Mouse (Mus musculus) myocyte (in vitro differentiated cells): ENCODE measurements at regions not wholly inside any gene's neighbourhood (a gene's known extent, or its start where the extent isn't known, plus 50 kb on each side); places are given as distances from the start of the nearest gene placed in this dataset.
"Not testable (repeated sequence)": the region's sequence is repeated elsewhere in the genome, so short reads cannot be mapped to it uniquely, and the experiment has no call there.

Experiments used
- E2F4 ChIP-seq: IDR thresholded peaks from one replicate; pipeline ENCODE4 v1.6.1; 2011; ENCODE audit warnings: mild to moderate bottlenecking, control low read depth, moderate library complexity; ENCODE audit not compliant: insufficient read depth
- MAX ChIP-seq: IDR thresholded peaks from one replicate; pipeline ENCODE4 v1.6.1; 2011; ENCODE audit warnings: low read depth, mild to moderate bottlenecking, control low read depth
- MYOD1 ChIP-seq, 3 experiments: IDR thresholded peaks; one replicate each; pipeline ENCODE4 v1.6.1; 2011; ENCODE audit warnings: control low read depth in 2 of 3, low read depth in 2 of 3, mild to moderate bottlenecking in 2 of 3, moderate library complexity in 1 of 3; ENCODE audit not compliant: insufficient read length in 2 of 3, control insufficient read depth in 1 of 3
- POLR2A ChIP-seq: IDR thresholded peaks from one replicate; pipeline ENCODE4 v1.6.1; 2011; ENCODE audit warnings: low read depth, mild to moderate bottlenecking, control low read depth, moderate library complexity; ENCODE audit not compliant: insufficient read length
- POLR2AphosphoS2 ChIP-seq: IDR thresholded peaks from one replicate; pipeline ENCODE4 v1.6.1; 2011; ENCODE audit warnings: low read depth, control low read depth; ENCODE audit not compliant: insufficient read length
- TCF3 ChIP-seq: IDR thresholded peaks from one replicate; pipeline ENCODE4 v1.6.1; 2011; ENCODE audit warnings: low read depth, control low read depth; ENCODE audit not compliant: insufficient read length
- USF1 ChIP-seq: IDR thresholded peaks from one replicate; pipeline ENCODE4 v1.6.1; 2011; ENCODE audit warnings: low read depth, mild to moderate bottlenecking, control low read depth, moderate library complexity

DNA sequence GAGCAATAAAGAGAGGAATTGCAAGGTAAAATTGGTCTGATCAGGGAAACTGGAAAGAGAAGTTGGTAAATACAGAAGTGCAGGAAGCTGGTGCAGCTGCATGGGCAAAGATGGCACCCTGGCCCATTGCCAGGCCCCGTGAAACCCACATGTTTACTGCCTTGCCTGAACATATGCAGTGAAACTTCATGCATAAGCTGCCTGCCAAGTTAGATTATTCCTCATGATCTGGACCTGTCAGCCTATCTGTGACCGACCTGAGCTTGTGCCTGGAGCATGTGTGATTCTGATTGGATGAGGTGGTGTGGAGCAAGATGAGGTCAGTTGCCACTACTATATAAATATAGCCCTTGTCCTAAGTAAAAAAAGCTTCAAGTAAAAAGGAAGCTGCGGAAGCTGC is 122.6 kb upstream of the Dmac1 start:
- not testable (repeated sequence) for TF ChIP-seq MAX; POLR2A; POLR2AphosphoS2; USF1; MYOD1 (IDR thresholded peaks at IDR 0.05; ENCODE audit: control insufficient read depth in 1 of 3, insufficient read length in 2 of 3, low read depth in 2 of 3); E2F4; TCF3
